Mouse (Mus musculus): ENCODE data around the gene Tmem136. TPM values are rescaled to one million over a fixed set of nuclear protein-coding genes. Genes with fewer than 3 reads are reported as not detected.

Gene Tmem136
- polyA plus RNA-seq, 1 experiment from 2014 or later: 11.2 TPM

GRCm38 (mm10) chr9:43104873-43105663 lies 11.3 kb downstream of the Tmem136 start:
- Histone ChIP-seq H3K4me2 (ENCODE audit: low read length) (peak overlapping the region; percentile 87), H3K4me3 (ENCODE audit: low read depth, low read length) (peak overlapping the region; percentile 94), H3K9ac (ENCODE audit: low read depth, low read length) (peak overlapping the region; percentile 90), H3K4me1 (ENCODE audit: control insufficient read depth, insufficient read depth, low read length) (peaks cover 33% of the 10 kb centered on the region), H3K27ac (ENCODE audit: low read length) (peak overlapping the region; percentile 89), H3K9me3 (replicated peaks; ENCODE audit: control insufficient read depth, low read length, poor library complexity, severe bottlenecking) (no peaks in the 10 kb centered on the region), H3K36me3 (ENCODE audit: control insufficient read depth, insufficient read depth, low read length) (no peaks in the 10 kb centered on the region), H3K27me3 (ENCODE audit: control insufficient read depth, insufficient read depth, low read depth, low read length) (no peaks in the 10 kb centered on the region)
- ATAC-seq: no peak
- WGBS: under 1% methylated on average over 40 of the region's 40 CpGs

GRCm38 (mm10) chr9:43104526-43104872 lies 11.9 kb downstream of the Tmem136 start:
- no peak for ATAC-seq
- Histone ChIP-seq H3K9me3 (replicated peaks; ENCODE audit: control insufficient read depth, low read length, poor library complexity, severe bottlenecking) (no peaks in the 10 kb centered on the region), H3K4me2 (ENCODE audit: low read length) (peak overlapping the region; percentile 87), H3K9ac (ENCODE audit: low read depth, low read length) (peak overlapping the region; percentile 90), H3K27me3 (ENCODE audit: control insufficient read depth, insufficient read depth, low read depth, low read length) (no peaks in the 10 kb centered on the region), H3K27ac (ENCODE audit: low read length) (no peak overlapping the region), H3K4me1 (ENCODE audit: control insufficient read depth, insufficient read depth, low read length) (peaks cover 35% of the 10 kb centered on the region), H3K4me3 (ENCODE audit: low read depth, low read length) (peak overlapping the region; percentile 94), H3K36me3 (ENCODE audit: control insufficient read depth, insufficient read depth, low read length) (no peaks in the 10 kb centered on the region)
- WGBS: 3% methylated on average over 4 of the region's 4 CpGs

GRCm38 (mm10) chr9:43103675-43104299 lies 12.6 kb downstream of the Tmem136 start:
- peak overlapping the region; percentile 94 for H3K4me3 ChIP-seq (ENCODE audit: low read depth, low read length)
- H3K27ac ChIP-seq (ENCODE audit: low read length): no peak overlapping the region
- ATAC-seq: no peak
- 0 out of 2 replicates have a peak overlapping the region, but pooled peaks have one; percentile 20 for H3K9ac ChIP-seq (ENCODE audit: low read depth, low read length)
- no peaks in the 10 kb centered on the region for H3K9me3 ChIP-seq (replicated peaks; ENCODE audit: control insufficient read depth, low read length, poor library complexity, severe bottlenecking)
- H3K4me2 ChIP-seq (ENCODE audit: low read length): peak overlapping the region; percentile 87
- H3K27me3 ChIP-seq (ENCODE audit: control insufficient read depth, insufficient read depth, low read depth, low read length): no peaks in the 10 kb centered on the region
- WGBS: 30% methylated on average over 4 of the region's 4 CpGs
- H3K4me1 ChIP-seq (ENCODE audit: control insufficient read depth, insufficient read depth, low read length): peaks cover 35% of the 10 kb centered on the region
- H3K36me3 ChIP-seq (ENCODE audit: control insufficient read depth, insufficient read depth, low read length): no peaks in the 10 kb centered on the region

- peaks cover 35% of the 10 kb centered on the region for H3K4me1 ChIP-seq (ENCODE audit: control insufficient read depth, insufficient read depth, low read length)
- peak overlapping the region; percentile 87 for H3K4me2 ChIP-seq (ENCODE audit: low read length)
- H3K4me3 ChIP-seq (ENCODE audit: low read depth, low read length): peak overlapping the region; percentile 14
- WGBS: 97% methylated on average over 2 of the region's 2 CpGs
- no peaks in the 10 kb centered on the region for H3K27me3 ChIP-seq (ENCODE audit: control insufficient read depth, insufficient read depth, low read depth, low read length)
- ATAC-seq: no peak
- no peaks in the 10 kb centered on the region for H3K36me3 ChIP-seq (ENCODE audit: control insufficient read depth, insufficient read depth, low read length)
- no peak overlapping the region for H3K27ac ChIP-seq (ENCODE audit: low read length)
- H3K9me3 ChIP-seq (replicated peaks; ENCODE audit: control insufficient read depth, low read length, poor library complexity, severe bottlenecking): no peaks in the 10 kb centered on the region
- 0 out of 2 replicates have a peak overlapping the region, but pooled peaks have one; percentile 40 for H3K9ac ChIP-seq (ENCODE audit: low read depth, low read length)
These were observed 13.4 kb downstream of the Tmem136 start for GRCm38 (mm10) chr9:43102931-43103330.

GRCm38 (mm10) chr9:43101936-43102595 lies 14.3 kb downstream of the Tmem136 start:
- H3K27ac ChIP-seq (ENCODE audit: low read length): no peak overlapping the region

GRCm38 (mm10) chr9:43098922-43099321 lies 17.4 kb downstream of the Tmem136 start:
- Histone ChIP-seq H3K4me3 (ENCODE audit: low read depth, low read length) (no peak overlapping the region), H3K27me3 (ENCODE audit: control insufficient read depth, insufficient read depth, low read depth, low read length) (no peaks in the 10 kb centered on the region), H3K9me3 (replicated peaks; ENCODE audit: control insufficient read depth, low read length, poor library complexity, severe bottlenecking) (no peaks in the 10 kb centered on the region), H3K4me2 (ENCODE audit: low read length) (no peak overlapping the region), H3K36me3 (ENCODE audit: control insufficient read depth, insufficient read depth, low read length) (no peaks in the 10 kb centered on the region), H3K4me1 (ENCODE audit: control insufficient read depth, insufficient read depth, low read length) (peaks cover 28% of the 10 kb centered on the region), H3K9ac (ENCODE audit: low read depth, low read length) (no peak overlapping the region), H3K27ac (ENCODE audit: low read length) (peak overlapping the region; percentile 38; the same call in 1 of the 2 replicates)
- WGBS: 62% methylated on average over 4 of the region's 4 CpGs
- no peak for ATAC-seq

More at GRCm38 (mm10) chr9:43101936-43102595, 14.3 kb downstream of the Tmem136 start:
- ATAC-seq: no peak
- H3K4me3 ChIP-seq (ENCODE audit: low read depth, low read length): no peak overlapping the region
- no peaks in the 10 kb centered on the region for H3K36me3 ChIP-seq (ENCODE audit: control insufficient read depth, insufficient read depth, low read length)
- H3K4me2 ChIP-seq (ENCODE audit: low read length): peak overlapping the region; percentile 32
- no peaks in the 10 kb centered on the region for H3K27me3 ChIP-seq (ENCODE audit: control insufficient read depth, insufficient read depth, low read depth, low read length)
- H3K4me1 ChIP-seq (ENCODE audit: control insufficient read depth, insufficient read depth, low read length): peaks cover 37% of the 10 kb centered on the region
- H3K9me3 ChIP-seq (replicated peaks; ENCODE audit: control insufficient read depth, low read length, poor library complexity, severe bottlenecking): no peaks in the 10 kb centered on the region
- WGBS: 71% methylated on average over 8 of the region's 8 CpGs
- no peak overlapping the region for H3K9ac ChIP-seq (ENCODE audit: low read depth, low read length)

- Histone ChIP-seq H3K36me3 (ENCODE audit: control insufficient read depth, insufficient read depth, low read length) (no peaks in the 10 kb centered on the region), H3K27me3 (ENCODE audit: control insufficient read depth, insufficient read depth, low read depth, low read length) (no peaks in the 10 kb centered on the region), H3K4me2 (ENCODE audit: low read length) (no peak overlapping the region), H3K4me1 (ENCODE audit: control insufficient read depth, insufficient read depth, low read length) (peaks cover 19% of the 10 kb centered on the region), H3K27ac (ENCODE audit: low read length) (no peak overlapping the region), H3K4me3 (ENCODE audit: low read depth, low read length) (no peak overlapping the region), H3K9me3 (replicated peaks; ENCODE audit: control insufficient read depth, low read length, poor library complexity, severe bottlenecking) (no peaks in the 10 kb centered on the region), H3K9ac (ENCODE audit: low read depth, low read length) (no peak overlapping the region)
- WGBS: 94% methylated on average over 3 of the region's 3 CpGs
- no peak for ATAC-seq
These were observed 18.4 kb downstream of the Tmem136 start for GRCm38 (mm10) chr9:43097801-43098557.

GRCm38 (mm10) chr9:43096337-43096736 lies 20.0 kb downstream of the Tmem136 start:
- Histone ChIP-seq H3K27ac (ENCODE audit: low read length) (no peak overlapping the region), H3K4me3 (ENCODE audit: low read depth, low read length) (no peak overlapping the region), H3K27me3 (ENCODE audit: control insufficient read depth, insufficient read depth, low read depth, low read length) (no peaks in the 10 kb centered on the region), H3K4me1 (ENCODE audit: control insufficient read depth, insufficient read depth, low read length) (peaks cover 7% of the 10 kb centered on the region; the same call in 1 of the 2 replicates), H3K9ac (ENCODE audit: low read depth, low read length) (no peak overlapping the region), H3K9me3 (replicated peaks; ENCODE audit: control insufficient read depth, low read length, poor library complexity, severe bottlenecking) (no peaks in the 10 kb centered on the region), H3K36me3 (ENCODE audit: control insufficient read depth, insufficient read depth, low read length) (no peaks in the 10 kb centered on the region), H3K4me2 (ENCODE audit: low read length) (no peak overlapping the region)
- ATAC-seq: no peak
